Mouse (Mus musculus) liver, embryonic 15.5 days (tissue): ENCODE measurements around the gene Lrig3. TPM values are rescaled to one million over a fixed set of nuclear protein-coding genes. Genes with fewer than 3 reads are reported as not detected.
A peak's percentile ranks its signal among the peaks of the same experiment; 100 is the strongest.

Experiments used
- ATAC-seq: fragments of 200-750 bp; cut with Nextera tagmentation; 2 replicates; pipeline ENCODE4 v1.8.0; 2017; ENCODE audit warnings: moderate number of reproducible peaks, mild to moderate bottlenecking, moderate library complexity; ENCODE audit not compliant: insufficient read depth
- H3K27ac ChIP-seq: fragments of 300-500 bp; sonication (generic); replicated peaks from 2 replicates; pipeline ENCODE4 v1.5.1; 2015; ENCODE audit warnings: mild to moderate bottlenecking, inconsistent platforms
- H3K27me3 ChIP-seq: fragments of 300-500 bp; sonication (generic); 2 replicates; pipeline ENCODE4 v1.6.1; 2015; ENCODE audit warnings: mild to moderate bottlenecking, inconsistent platforms
- H3K36me3 ChIP-seq: fragments of 300-500 bp; sonication (generic); replicated peaks from 2 replicates; pipeline ENCODE4 v1.6.1; 2015; ENCODE audit warnings: moderate library complexity, mild to moderate bottlenecking, inconsistent platforms
- H3K4me1 ChIP-seq: fragments of 300-500 bp; sonication (generic); replicated peaks from 2 replicates; pipeline ENCODE4 v1.6.1; 2015; ENCODE audit warnings: inconsistent platforms
- H3K4me2 ChIP-seq: fragments of 300-500 bp; sonication (generic); 2 replicates; pipeline ENCODE4 v1.6.1; 2015; ENCODE audit warnings: moderate library complexity, mild to moderate bottlenecking, inconsistent platforms
- H3K4me3 ChIP-seq: fragments of 300-500 bp; sonication (generic); replicated peaks from 2 replicates; pipeline ENCODE4 v1.5.1; 2015; ENCODE audit warnings: mild to moderate bottlenecking, inconsistent platforms
- H3K9ac ChIP-seq: fragments of 300-500 bp; sonication (generic); 2 replicates; pipeline ENCODE4 v1.6.1; 2015; ENCODE audit warnings: moderate library complexity, mild to moderate bottlenecking, inconsistent platforms
- H3K9me3 ChIP-seq: fragments of 300-500 bp; sonication (generic); replicated peaks from 2 replicates; pipeline ENCODE4 v1.6.1; 2016; ENCODE audit warnings: inconsistent platforms
- WGBS: fragments of 180-500 bp; shearing (Covaris S2); methylation state at CpG from one replicate; pipeline ENCODE4 v1.1.7; 2015; ENCODE audit warnings: mixed read lengths; ENCODE audit not compliant: insufficient replicate concordance; 5-methylcytosine and 5-hydroxymethylcytosine counted together
- polyA plus RNA-seq: library from polyadenylated mRNA; unstranded; fragments of >200 nt; fragmentation: Nextera tagmentation; extraction: Ambion mirVana; gene quantifications from 2 replicates; pipeline ENCODE4 v1.2.1, GENCODE M21; 2015

Gene Lrig3
- polyA plus RNA-seq, 1 experiment from 2014 or later = 0.85 TPM

DNA sequence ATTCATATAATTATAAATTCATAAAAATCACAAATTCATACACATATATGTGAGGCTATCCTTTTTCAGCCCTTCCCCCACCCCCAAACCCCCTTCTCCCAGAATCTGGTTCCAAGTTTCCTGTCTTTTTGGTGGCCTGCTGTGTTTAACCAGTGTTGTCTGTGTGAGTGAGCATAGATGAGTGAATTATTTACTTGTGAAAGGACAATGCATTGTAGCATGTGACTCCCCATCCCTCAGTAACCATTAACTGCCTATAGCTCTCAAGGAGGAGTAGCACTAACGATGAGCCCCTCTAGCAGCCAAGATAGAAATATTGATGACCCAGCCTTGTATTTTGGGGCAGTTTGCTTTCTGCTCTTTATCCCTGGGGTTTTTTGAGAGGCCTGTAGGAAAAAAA, 37.9 kb downstream of the Lrig3 start:
- Histone ChIP-seq H3K27me3 (no peaks in the 10 kb centered on the region), H3K9me3 (no peaks in the 10 kb centered on the region), H3K4me3 (no peak overlapping the region), H3K4me2 (no peak overlapping the region), H3K9ac (no peak overlapping the region), H3K36me3 (no peaks in the 10 kb centered on the region; the same call in 1 of the 2 replicates), H3K4me1 (no peaks in the 10 kb centered on the region), H3K27ac (no peak overlapping the region)
- no peak for ATAC-seq
- WGBS = 62% methylated on average over 1 of the region's 1 CpGs

DNA sequence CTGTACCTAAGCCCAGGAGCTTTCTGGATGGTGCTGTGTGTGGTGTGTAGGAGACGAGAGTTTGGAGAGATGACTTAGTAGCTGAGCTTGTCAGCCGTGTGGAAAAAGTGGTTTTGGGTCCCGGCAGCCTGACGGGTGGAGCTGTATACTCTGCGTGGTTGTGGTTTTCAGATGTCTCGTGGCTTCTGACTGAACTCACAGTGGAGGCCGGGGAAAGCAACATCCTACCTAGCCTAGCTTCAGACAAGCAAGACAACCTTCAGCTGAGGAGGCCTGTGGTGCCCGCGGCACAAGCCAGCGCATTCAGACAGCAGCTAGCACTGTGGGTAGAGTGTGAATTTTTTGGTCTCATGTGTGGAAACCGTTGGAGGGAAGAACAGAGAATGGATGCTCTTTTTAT, 47.7 kb downstream of the Lrig3 start:
- Histone ChIP-seq H3K4me2 (no peak overlapping the region), H3K36me3 (peaks cover 12% of the 10 kb centered on the region; the same call in 1 of the 2 replicates), H3K9me3 (no peaks in the 10 kb centered on the region), H3K4me3 (no peak overlapping the region), H3K27ac (no peak overlapping the region), H3K9ac (no peak overlapping the region), H3K4me1 (no peaks in the 10 kb centered on the region), H3K27me3 (no peaks in the 10 kb centered on the region)
- WGBS = 56% methylated on average over 11 of the region's 11 CpGs
- no peak for ATAC-seq

DNA sequence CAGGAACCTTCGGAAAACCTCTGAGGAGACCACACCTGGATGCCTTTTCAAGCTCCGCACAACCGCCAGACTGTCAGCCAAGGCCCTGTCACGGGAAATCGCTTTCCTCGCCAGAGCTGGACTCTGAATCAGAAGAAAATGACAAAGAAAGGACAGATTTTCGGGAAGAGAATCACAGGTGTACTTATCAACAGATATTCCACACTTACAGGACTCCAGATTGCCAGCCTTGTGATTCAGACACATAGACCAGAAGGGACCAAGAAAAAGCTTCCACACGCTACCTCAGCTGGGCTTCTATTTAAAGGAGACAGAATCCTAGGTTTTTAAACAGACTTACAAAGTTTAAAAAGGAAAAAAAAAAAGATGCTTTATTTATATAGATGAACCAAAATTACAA, 48.7 kb downstream of the Lrig3 start:
- Histone ChIP-seq H3K36me3 (peaks cover 12% of the 10 kb centered on the region; the same call in 1 of the 2 replicates), H3K4me3 (no peak overlapping the region), H3K4me2 (no peak overlapping the region), H3K27me3 (no peaks in the 10 kb centered on the region), H3K27ac (no peak overlapping the region), H3K9ac (no peak overlapping the region), H3K4me1 (no peaks in the 10 kb centered on the region), H3K9me3 (no peaks in the 10 kb centered on the region)
- 75% methylated on average over 8 of the region's 8 CpGs for WGBS
- no peak for ATAC-seq

DNA sequence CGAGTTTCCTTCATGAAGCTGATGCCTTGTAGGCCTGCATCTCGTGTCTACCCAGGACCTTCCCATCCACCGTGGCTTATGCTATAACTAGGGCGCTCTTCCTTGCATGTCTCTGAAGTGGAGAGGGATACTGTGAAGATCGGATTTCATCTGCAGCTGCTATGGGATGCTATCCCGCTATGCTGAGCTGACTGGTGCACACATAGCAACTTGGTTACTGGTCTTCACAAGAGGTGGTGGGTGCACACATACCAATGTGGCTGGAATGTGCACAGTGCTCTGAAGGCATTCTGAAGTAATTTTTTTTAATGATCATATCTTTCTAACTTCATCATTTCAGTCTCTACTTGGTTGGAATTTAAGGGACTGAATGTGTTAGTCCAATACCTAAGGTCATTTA, 49.7 kb downstream of the Lrig3 start:
- no peak for ATAC-seq
- 68% methylated on average over 6 of the region's 6 CpGs for WGBS
- H3K4me3 ChIP-seq = no peak overlapping the region

DNA sequence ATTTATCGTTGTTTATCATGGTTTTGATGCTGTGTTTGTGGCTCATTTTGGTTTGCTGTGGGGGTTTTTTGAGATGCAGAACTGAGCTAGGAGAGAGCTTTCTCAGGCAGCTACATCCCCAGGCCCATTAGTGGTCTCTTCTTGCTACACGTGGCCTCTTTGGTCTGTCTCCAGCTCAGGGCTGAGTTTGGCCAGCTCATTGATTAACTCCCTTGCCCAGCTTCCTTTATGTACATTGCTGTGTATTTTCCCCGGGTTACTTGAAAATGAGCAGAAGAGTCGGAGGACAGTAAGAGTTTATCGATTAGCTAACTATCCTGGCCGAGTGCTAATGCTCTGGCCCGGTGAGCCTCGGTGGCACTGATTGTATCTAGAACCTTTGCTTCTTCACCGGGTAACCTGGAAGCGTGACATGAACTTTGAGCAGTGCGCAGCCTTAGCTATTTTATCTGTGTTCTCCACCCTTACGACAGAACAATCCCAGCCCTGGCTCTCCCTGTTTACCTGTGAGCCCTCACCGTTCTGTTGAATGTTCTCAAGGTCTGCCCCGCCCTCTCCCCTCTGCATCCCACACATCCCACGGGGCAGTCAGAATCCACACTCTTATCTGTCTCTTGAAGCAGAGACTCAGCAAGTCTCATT, 53.5 kb downstream of the Lrig3 start:
- Histone ChIP-seq H3K4me3 (no peak overlapping the region), H3K27me3 (no peaks in the 10 kb centered on the region), H3K27ac (no peak overlapping the region), H3K4me2 (peak overlapping the region; percentile 20), H3K9ac (no peak overlapping the region), H3K9me3 (no peaks in the 10 kb centered on the region), H3K36me3 (0 out of 2 replicates have a peak, but pooled peaks cover 5% of the 10 kb centered on the region), H3K4me1 (no peaks in the 10 kb centered on the region)
- ATAC-seq = peak; percentile 52; the same call in 1 of the 2 replicates
- 60% methylated on average over 15 of the region's 15 CpGs for WGBS

More for the DNA sequence above, 49.7 kb downstream of the Lrig3 start:
- Histone ChIP-seq H3K36me3 (peaks cover 12% of the 10 kb centered on the region; the same call in 1 of the 2 replicates), H3K27me3 (no peaks in the 10 kb centered on the region), H3K4me2 (no peak overlapping the region), H3K4me1 (no peaks in the 10 kb centered on the region), H3K9ac (no peak overlapping the region), H3K9me3 (no peaks in the 10 kb centered on the region), H3K27ac (no peak overlapping the region)

DNA sequence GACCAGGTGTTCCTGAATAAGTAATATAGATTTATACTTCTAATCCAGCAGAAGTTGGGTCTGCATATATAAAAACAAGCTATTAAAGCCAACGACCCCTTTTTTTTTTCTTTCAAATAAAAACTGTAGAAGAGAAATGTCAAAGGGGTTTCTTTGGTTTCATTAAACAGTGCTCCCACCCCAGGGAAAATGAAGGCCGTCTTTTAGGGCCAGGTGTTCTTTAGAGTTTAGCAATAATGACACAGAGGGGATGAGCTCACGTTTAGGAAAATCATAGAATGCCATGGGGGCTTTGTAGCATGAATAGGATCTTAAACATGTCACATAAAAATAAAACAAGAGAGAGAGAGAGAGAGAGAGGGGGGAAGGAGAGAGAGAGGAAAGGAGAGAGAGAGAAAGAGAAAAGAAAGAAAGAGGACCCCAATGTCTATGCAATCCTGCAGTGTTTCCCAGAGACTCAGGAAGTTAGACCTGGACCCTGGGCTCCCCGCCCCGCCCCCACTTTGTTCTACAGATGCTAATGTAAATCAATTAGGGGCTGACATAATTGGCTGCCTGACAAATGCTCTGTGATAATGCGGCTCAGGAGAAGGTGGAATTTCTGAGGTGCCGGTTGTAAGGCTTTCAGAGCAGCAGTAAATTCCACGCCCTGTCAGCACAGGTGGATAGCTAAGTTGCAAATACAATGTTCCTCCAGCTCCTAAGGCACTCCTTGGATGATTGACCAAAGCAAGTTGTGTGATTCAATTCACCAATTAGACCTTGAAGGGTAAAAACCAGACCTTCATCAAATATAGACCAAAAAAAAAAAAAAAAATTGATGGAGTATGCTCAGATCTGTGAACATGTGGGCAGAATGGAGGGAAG, 62.8 kb downstream of the Lrig3 start:
- no peak overlapping the region for H3K4me3 ChIP-seq
- H3K9me3 ChIP-seq = no peaks in the 10 kb centered on the region
- no peak overlapping the region for H3K27ac ChIP-seq
- H3K27me3 ChIP-seq = no peaks in the 10 kb centered on the region
- 30% methylated on average over 8 of the region's 8 CpGs for WGBS
- H3K36me3 ChIP-seq = no peaks in the 10 kb centered on the region
- H3K4me1 ChIP-seq = no peaks in the 10 kb centered on the region
- ATAC-seq = no peak
- no peak overlapping the region for H3K4me2 ChIP-seq
- no peak overlapping the region for H3K9ac ChIP-seq

DNA sequence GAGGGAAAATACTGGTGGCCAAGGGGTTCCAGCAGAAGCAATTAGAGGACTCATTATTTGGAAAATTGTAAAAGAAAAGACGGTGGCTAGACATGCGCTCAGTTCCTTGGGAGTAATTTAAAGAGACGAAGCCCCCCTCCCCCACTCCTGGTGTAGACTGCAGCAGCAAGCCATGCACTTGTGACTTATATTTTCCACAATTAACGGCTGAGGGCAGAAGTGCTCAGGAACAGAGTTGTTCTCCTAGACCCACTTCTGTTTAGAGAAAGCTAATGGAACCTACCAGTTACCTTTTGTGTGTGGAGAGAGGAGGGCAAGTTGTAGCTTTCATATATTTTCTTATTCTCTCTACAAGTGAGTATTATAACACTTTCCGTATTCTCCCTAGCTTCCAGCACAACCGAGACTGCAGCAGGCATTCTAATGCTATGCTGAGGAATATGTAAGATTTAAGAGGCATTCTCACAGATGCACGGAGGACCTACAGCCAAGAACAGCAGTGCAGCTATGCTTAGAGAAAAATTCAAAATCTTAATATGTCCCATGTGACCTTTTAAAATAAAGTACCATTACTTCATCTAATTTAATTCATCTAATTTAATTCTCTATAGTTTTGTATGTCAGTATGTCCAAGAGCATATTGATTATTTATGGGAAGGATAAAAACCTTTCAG, 63.6 kb downstream of the Lrig3 start:
- Histone ChIP-seq H3K9me3 (no peaks in the 10 kb centered on the region), H3K27ac (no peak overlapping the region), H3K9ac (no peak overlapping the region), H3K36me3 (no peaks in the 10 kb centered on the region), H3K4me1 (no peaks in the 10 kb centered on the region), H3K27me3 (no peaks in the 10 kb centered on the region), H3K4me2 (no peak overlapping the region), H3K4me3 (no peak overlapping the region)
- WGBS = 63% methylated on average over 7 of the region's 7 CpGs
- no peak for ATAC-seq

DNA sequence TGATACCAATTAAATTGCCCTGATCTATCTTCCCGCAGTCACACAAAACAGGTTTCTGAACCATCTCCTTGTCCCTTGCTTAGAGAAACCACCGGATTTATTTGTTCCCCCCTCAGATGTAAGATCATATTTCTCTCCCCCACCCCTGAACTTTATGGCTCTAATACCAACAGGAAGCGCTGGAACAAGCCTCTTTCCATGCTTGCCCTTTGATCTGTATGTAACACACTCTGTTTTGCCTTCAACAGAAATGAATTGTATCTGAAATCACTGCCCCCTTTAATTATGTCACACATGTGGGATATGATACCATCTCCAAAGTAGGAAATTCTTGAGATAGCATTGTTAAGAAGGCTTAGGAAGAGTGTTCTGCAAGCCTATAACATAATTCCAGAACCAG, 90.9 kb downstream of the Lrig3 start:
- no peak overlapping the region for H3K4me3 ChIP-seq
- no peak overlapping the region for H3K27ac ChIP-seq
- no peaks in the 10 kb centered on the region for H3K9me3 ChIP-seq
- 52% methylated on average over 3 of the region's 3 CpGs for WGBS
- ATAC-seq = no peak
- no peaks in the 10 kb centered on the region for H3K27me3 ChIP-seq
- H3K9ac ChIP-seq = no peak overlapping the region
- no peak overlapping the region for H3K4me2 ChIP-seq
- no peaks in the 10 kb centered on the region for H3K36me3 ChIP-seq
- H3K4me1 ChIP-seq = no peaks in the 10 kb centered on the region

DNA sequence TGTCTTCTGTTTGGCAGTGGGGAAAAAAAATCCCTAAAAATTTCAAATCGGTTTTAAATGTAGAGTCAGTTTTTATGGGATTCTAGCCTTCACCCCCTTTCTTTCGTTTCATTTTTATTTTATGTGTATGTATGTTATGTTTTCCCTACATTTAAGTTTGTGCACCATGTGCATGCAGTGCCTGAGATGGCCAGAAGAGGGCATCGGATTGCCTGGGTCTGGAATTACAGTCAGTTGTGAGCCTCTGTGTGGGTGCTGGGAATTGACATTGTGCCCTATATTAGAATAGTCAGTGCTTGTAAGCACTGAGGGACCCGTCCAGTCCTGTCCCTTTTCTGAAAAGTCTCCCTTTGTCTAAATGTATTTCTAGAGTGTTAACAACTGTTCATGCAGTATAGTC, 96.8 kb downstream of the Lrig3 start:
- H3K27me3 ChIP-seq = no peaks in the 10 kb centered on the region
- no peak overlapping the region for H3K4me3 ChIP-seq
- H3K4me2 ChIP-seq = no peak overlapping the region
- H3K9me3 ChIP-seq = 0 out of 2 replicates have a peak, but pooled peaks cover 4% of the 10 kb centered on the region
- H3K4me1 ChIP-seq = no peaks in the 10 kb centered on the region
- H3K36me3 ChIP-seq = no peaks in the 10 kb centered on the region
- no peak overlapping the region for H3K9ac ChIP-seq
- no peak overlapping the region for H3K27ac ChIP-seq
- ATAC-seq = no peak
- 52% methylated on average over 4 of the region's 4 CpGs for WGBS
